Mouse (Mus musculus) hindbrain, postnatal 0 days (tissue): Measurements from ENCODE around the gene Nphs1. TPM values are rescaled to one million over a fixed set of nuclear protein-coding genes. Genes with fewer than 3 reads are reported as not detected.
"Not testable (repeated sequence)": the region's sequence is repeated elsewhere in the genome, so short reads cannot be mapped to it uniquely, and the experiment has no call there.

Experiments used
- ATAC-seq: fragments of 200-750 bp; cut with Nextera tagmentation; 2 replicates; pipeline ENCODE4 v1.8.0; 2017; ENCODE audit warnings: mild to moderate bottlenecking, moderate TSS enrichment, moderate library complexity
- DNase-seq: peaks from one replicate; pipeline ENCODE4 v3.0.0-alpha.2; 2015; ENCODE audit warnings: low spot score
- H3K27ac ChIP-seq: fragments of 300-500 bp; sonication (generic); 2 replicates; pipeline ENCODE4 v1.5.1; 2014; ENCODE audit warnings: mild to moderate bottlenecking
- H3K27me3 ChIP-seq: fragments of 300-500 bp; sonication (generic); 2 replicates; pipeline ENCODE4 v1.6.1; 2014; ENCODE audit warnings: low read length, mixed read lengths; ENCODE audit not compliant: insufficient read depth
- H3K36me3 ChIP-seq: fragments of 300-500 bp; sonication (generic); 2 replicates; pipeline ENCODE4 v1.6.1; 2014; ENCODE audit warnings: low read length, mixed read lengths; ENCODE audit not compliant: insufficient read depth
- H3K4me1 ChIP-seq: fragments of 300-500 bp; sonication (generic); 2 replicates; pipeline ENCODE4 v1.6.1; 2014; ENCODE audit warnings: antibody characterized with exemption, low read length, mixed read lengths; ENCODE audit not compliant: insufficient read depth
- H3K4me2 ChIP-seq: fragments of 300-500 bp; sonication (generic); 2 replicates; pipeline ENCODE4 v1.6.1; 2014; ENCODE audit warnings: low read depth, mild to moderate bottlenecking, low read length, moderate library complexity, mixed read lengths
- H3K4me3 ChIP-seq: fragments of 300-500 bp; sonication (generic); 2 replicates; pipeline ENCODE4 v1.5.1; 2014; ENCODE audit warnings: low read length
- H3K9ac ChIP-seq: fragments of 300-500 bp; sonication (generic); replicated peaks from 2 replicates; pipeline ENCODE4 v1.6.1; 2014; ENCODE audit warnings: mild to moderate bottlenecking, low read length, moderate library complexity, mixed read lengths
- H3K9me3 ChIP-seq: fragments of 300-500 bp; sonication (generic); 2 replicates; pipeline ENCODE4 v1.6.1; 2016; ENCODE audit warnings: low read length, mixed read lengths
- CTCF ChIP-seq: IDR thresholded peaks from 2 replicates; pipeline ENCODE4 v1.5.1; 2016; ENCODE audit warnings: antibody characterized with exemption, control low read depth, low read depth
- WGBS: fragments of 180-500 bp; shearing (Covaris S2); extraction: QIAGEN DNeasy Blood & Tissue Kit; methylation state at CpG from one replicate; pipeline ENCODE4 v1.1.7; 2014; 5-methylcytosine and 5-hydroxymethylcytosine counted together
- polyA plus RNA-seq: library from polyadenylated mRNA; unstranded; fragments of >200 nt; fragmentation: Nextera tagmentation; extraction: Ambion mirVana; gene quantifications from 2 replicates; pipeline ENCODE4 v1.2.1, GENCODE M21; 2015
- total RNA-seq: library from RNA; depleted of rRNA; stranded (reverse); fragments of >200 nt; gene quantifications from 2 replicates; pipeline ENCODE4 v1.2.3, GENCODE M21; 2014

The Nphs1 gene
- total and polyA plus RNA-seq, 2 experiments from 2014 or later, result 0.50 to 2.4 TPM

GRCm38 (mm10) chr7:30490251-30490956 lies 32.3 kb downstream of the Nphs1 start:
- H3K9ac ChIP-seq, result no peak overlapping the region
- no peak overlapping the region for H3K27ac ChIP-seq
- peak; percentile 76 for DNase-seq
- no peak overlapping the region for H3K4me2 ChIP-seq
- TF ChIP-seq CTCF, result peak; percentile 83
- H3K4me3 ChIP-seq, result no peak overlapping the region
- no peaks in the 10 kb centered on the region for H3K4me1 ChIP-seq
- H3K9me3 ChIP-seq, result no peaks in the 10 kb centered on the region
- no peaks in the 10 kb centered on the region for H3K27me3 ChIP-seq
- peak; percentile 19; the same call in 1 of the 2 replicates for ATAC-seq
- WGBS, result 25% methylated on average over 16 of the region's 16 CpGs
- no peaks in the 10 kb centered on the region for H3K36me3 ChIP-seq

- Histone ChIP-seq H3K9ac (no peak overlapping the region), H3K4me3 (no peak overlapping the region), H3K4me1 (no peaks in the 10 kb centered on the region), H3K27ac (no peak overlapping the region), H3K27me3 (no peaks in the 10 kb centered on the region), H3K4me2 (no peak overlapping the region), H3K36me3 (no peaks in the 10 kb centered on the region), H3K9me3 (no peaks in the 10 kb centered on the region)
- WGBS, result 17% methylated on average over 6 of the region's 6 CpGs
- DNase-seq (peak; percentile 9), ATAC-seq (peak; percentile 19; the same call in 1 of the 2 replicates)
- TF ChIP-seq CTCF, result peak; percentile 29; the same call in 1 of the 2 replicates
Observed at GRCm38 (mm10) chr7:30490957-30491307, 32.8 kb downstream of the Nphs1 start.

GRCm38 (mm10) chr7:30492765-30493164 lies 34.6 kb downstream of the Nphs1 start:
- no peak overlapping the region for H3K9ac ChIP-seq
- H3K27ac ChIP-seq, result no peak overlapping the region
- no peaks in the 10 kb centered on the region for H3K9me3 ChIP-seq
- DNase-seq, result peak; percentile 82
- WGBS, result 17% methylated on average over 4 of the region's 4 CpGs
- H3K4me3 ChIP-seq, result no peak overlapping the region
- no peak overlapping the region for H3K4me2 ChIP-seq
- TF ChIP-seq CTCF, result peak; percentile 85
- ATAC-seq, result peak; percentile 46; the same call in 1 of the 2 replicates
- no peaks in the 10 kb centered on the region for H3K27me3 ChIP-seq
- no peaks in the 10 kb centered on the region for H3K4me1 ChIP-seq
- H3K36me3 ChIP-seq, result no peaks in the 10 kb centered on the region

- Histone ChIP-seq H3K27ac (no peak within 1 kb of the TSS), H3K36me3 (no peaks in the 10 kb centered on the region), H3K4me1 (no peaks in the 10 kb centered on the region), H3K9me3 (no peaks in the 10 kb centered on the region), H3K4me3 (no peak within 1 kb of the TSS), H3K4me2 (no peak within 1 kb of the TSS), H3K9ac (no peak within 1 kb of the TSS), H3K27me3 (no peaks in the 10 kb centered on the region)
- 0 out of 2 replicates have a peak, but pooled peaks have one; percentile 1 for TF ChIP-seq CTCF
- no peak for DNase-seq
- 47% methylated on average over 11 of the region's 11 CpGs for WGBS
- ATAC-seq, result no peak
Observed at GRCm38 (mm10) chr7:30493401-30493931, 35.4 kb downstream of the Nphs1 start, which contains the start of gene Prodh2. Prodh2 (plus strand) TSS chr7:30493622.

- H3K27ac ChIP-seq, H3K36me3 ChIP-seq, DNase-seq, H3K4me1 ChIP-seq, ATAC-seq, H3K4me2 ChIP-seq, H3K4me3 ChIP-seq, H3K9ac ChIP-seq, H3K27me3 ChIP-seq, H3K9me3 ChIP-seq: not testable (repeated sequence)
- WGBS, result 59% methylated on average over 5 of the region's 5 CpGs
Observed at GRCm38 (mm10) chr7:30495506-30496042, 37.5 kb downstream of the Nphs1 start.

- peak; percentile 34 for TF ChIP-seq CTCF
- H3K9me3 ChIP-seq, H3K4me2 ChIP-seq, H3K4me1 ChIP-seq, H3K27ac ChIP-seq, DNase-seq, H3K4me3 ChIP-seq, H3K27me3 ChIP-seq, H3K36me3 ChIP-seq, H3K9ac ChIP-seq, ATAC-seq: not testable (repeated sequence)
- 67% methylated on average over 5 of the region's 5 CpGs for WGBS
Observed at GRCm38 (mm10) chr7:30501159-30501558, 43.0 kb downstream of the Nphs1 start.

- Histone ChIP-seq H3K27me3 (no peaks in the 10 kb centered on the region), H3K36me3 (no peaks in the 10 kb centered on the region), H3K27ac (no peak overlapping the region), H3K4me3 (no peak overlapping the region), H3K9ac (no peak overlapping the region), H3K9me3 (no peaks in the 10 kb centered on the region), H3K4me2 (no peak overlapping the region), H3K4me1 (no peaks in the 10 kb centered on the region)
- WGBS, result 75% methylated on average over 4 of the region's 4 CpGs
- DNase-seq, result no peak
- TF ChIP-seq CTCF, result no peak
- ATAC-seq, result no peak
Observed at GRCm38 (mm10) chr7:30508061-30508460, 49.9 kb downstream of the Nphs1 start.
